Mouse (Mus musculus) bone marrow, adult 2 months (tissue): ENCODE measurements around the gene Olfr1555-ps1. TPM values are rescaled to one million over a fixed set of nuclear protein-coding genes. Genes with fewer than 3 reads are reported as not detected.
"Not testable (repeated sequence)": the region's sequence is repeated elsewhere in the genome, so short reads cannot be mapped to it uniquely, and the experiment has no call there.

Source experiments
- H3K27ac ChIP-seq: fragments of 200-500 bp; 2 replicates; pipeline ENCODE4 v1.5.1; 2012; ENCODE audit warnings: low read depth, mild to moderate bottlenecking, control low read depth, inconsistent platforms, low read length; ENCODE audit not compliant: control insufficient read depth, poor library complexity, insufficient read depth
- H3K4me1 ChIP-seq: fragments of 200-500 bp; 2 replicates; pipeline ENCODE4 v1.6.1; 2011; ENCODE audit warnings: low read length; ENCODE audit not compliant: control insufficient read depth, insufficient read depth
- H3K4me3 ChIP-seq: fragments of 200-500 bp; replicated peaks from 2 replicates; pipeline ENCODE3; 2011; ENCODE audit warnings: mild to moderate bottlenecking, low read depth, low read length, control low read depth; ENCODE audit not compliant: control insufficient read depth
- CTCF ChIP-seq: fragments of 200-500 bp; IDR thresholded peaks from 2 replicates; pipeline ENCODE4 v1.5.1; 2011; ENCODE audit warnings: low read length, control low read depth; ENCODE audit not compliant: control insufficient read depth, insufficient read depth
- POLR2A ChIP-seq: fragments of 200-500 bp; IDR thresholded peaks from 2 replicates; pipeline ENCODE4 v1.6.1; 2011; ENCODE audit warnings: low read depth, mild to moderate bottlenecking, control low read depth, low read length, borderline replicate concordance; ENCODE audit not compliant: control insufficient read depth
- WGBS: fragments of 180-500 bp; shearing (Covaris S2); methylation state at CpG from one replicate; pipeline ENCODE4 v1.1.7; 2018; 5-methylcytosine and 5-hydroxymethylcytosine counted together
- polyA plus RNA-seq: library from polyadenylated mRNA; stranded (reverse); fragments of >200 nt; gene quantifications from 2 replicates; pipeline ENCODE4 v1.2.4, GENCODE M21; 2011; ENCODE audit warnings: low replicate concordance; ENCODE audit not compliant: missing spikeins, insufficient read depth, insufficient read length

Gene Olfr1555-ps1
- not detected in 2 replicates for polyA plus RNA-seq

- not testable (repeated sequence) for H3K27ac ChIP-seq, H3K4me3 ChIP-seq, H3K4me1 ChIP-seq
- WGBS, result 29% methylated on average over 1 of the region's 1 CpGs
Observed at GRCm38 (mm10) chr19:12170062-12170599, at the start of gene Olfr1555-ps1. TSS of gene Olfr1555-ps1 (minus strand) at chr19:12170112.

- Histone ChIP-seq H3K4me3 (no peak within 1 kb of the TSS), H3K27ac (no peak within 1 kb of the TSS), H3K4me1 (no peaks in the 10 kb centered on the region)
- TF ChIP-seq POLR2A, result no peak
- TF ChIP-seq CTCF, result no peak
- WGBS, result 63% methylated on average over 1 of the region's 1 CpGs
Observed at GRCm38 (mm10) chr19:12200334-12200733, 30.4 kb upstream of the Olfr1555-ps1 start, which contains the start of gene Olfr1431. TSS of gene Olfr1431 (plus strand) at chr19:12200634.

GRCm38 (mm10) chr19:12199076-12199475 is 29.2 kb upstream of the Olfr1555-ps1 start:
- not testable (repeated sequence) for H3K4me1 ChIP-seq, H3K4me3 ChIP-seq, H3K27ac ChIP-seq
- WGBS, result 84% methylated on average over 4 of the region's 4 CpGs

GRCm38 (mm10) chr19:12175431-12175830 is 5.5 kb upstream of the Olfr1555-ps1 start:
- not testable (repeated sequence) for H3K27ac ChIP-seq, H3K4me1 ChIP-seq, H3K4me3 ChIP-seq
- 70% methylated on average over 5 of the region's 5 CpGs for WGBS

- no peaks in the 10 kb centered on the region for H3K4me1 ChIP-seq
- H3K4me3 ChIP-seq, result no peak overlapping the region
- 83% methylated on average over 3 of the region's 3 CpGs for WGBS
- no peak overlapping the region for H3K27ac ChIP-seq
- TF ChIP-seq POLR2A (no peak), CTCF (no peak)
Observed at GRCm38 (mm10) chr19:12145452-12145851, 24.5 kb downstream of the Olfr1555-ps1 start.

GRCm38 (mm10) chr19:12143356-12143755 is 26.6 kb downstream of the Olfr1555-ps1 start:
- no peak overlapping the region for H3K27ac ChIP-seq
- 86% methylated on average over 1 of the region's 1 CpGs for WGBS
- no peaks in the 10 kb centered on the region for H3K4me1 ChIP-seq
- TF ChIP-seq POLR2A (no peak), CTCF (no peak)
- no peak overlapping the region for H3K4me3 ChIP-seq

- no peaks in the 10 kb centered on the region for H3K4me1 ChIP-seq
- no peak for TF ChIP-seq POLR2A
- TF ChIP-seq CTCF, result no peak
- no peak overlapping the region for H3K27ac ChIP-seq
- H3K4me3 ChIP-seq, result no peak overlapping the region
- 27% methylated on average over 2 of the region's 2 CpGs for WGBS
Observed at GRCm38 (mm10) chr19:12134289-12134688, 35.6 kb downstream of the Olfr1555-ps1 start.

GRCm38 (mm10) chr19:12123103-12123502 is 46.8 kb downstream of the Olfr1555-ps1 start, which contains the start of gene Olfr76:
TSS of gene Olfr76 (minus strand) at chr19:12123203.
- no peaks in the 10 kb centered on the region for H3K4me1 ChIP-seq
- no peak for TF ChIP-seq POLR2A
- no peak for TF ChIP-seq CTCF
- WGBS, result 71% methylated on average over 3 of the region's 3 CpGs
- no peak within 1 kb of the TSS for H3K4me3 ChIP-seq
- no peak within 1 kb of the TSS for H3K27ac ChIP-seq

- Histone ChIP-seq H3K27ac (no peak overlapping the region), H3K4me1 (no peaks in the 10 kb centered on the region), H3K4me3 (no peak overlapping the region)
- no peak for TF ChIP-seq POLR2A
- TF ChIP-seq CTCF, result no peak
- WGBS, result 81% methylated on average over 3 of the region's 3 CpGs
Observed at GRCm38 (mm10) chr19:12116464-12116863, 53.4 kb downstream of the Olfr1555-ps1 start.
